Mouse (Mus musculus) frontal cortex, postnatal 10 days (tissue): ENCODE data around the gene Gm43517.

Experiments
- DNase-seq, 2 experiments: peaks; one replicate each; pipeline ENCODE4 v3.0.0; 2022; ENCODE audit warnings: low spot score in 2 of 2, mixed read lengths in 1 of 2

Gm43517 gene

GRCm38 (mm10) chr12:49401796-49402130 is 16.8 kb downstream of the Gm43517 start:
- DNase-seq: no peak

DNA sequence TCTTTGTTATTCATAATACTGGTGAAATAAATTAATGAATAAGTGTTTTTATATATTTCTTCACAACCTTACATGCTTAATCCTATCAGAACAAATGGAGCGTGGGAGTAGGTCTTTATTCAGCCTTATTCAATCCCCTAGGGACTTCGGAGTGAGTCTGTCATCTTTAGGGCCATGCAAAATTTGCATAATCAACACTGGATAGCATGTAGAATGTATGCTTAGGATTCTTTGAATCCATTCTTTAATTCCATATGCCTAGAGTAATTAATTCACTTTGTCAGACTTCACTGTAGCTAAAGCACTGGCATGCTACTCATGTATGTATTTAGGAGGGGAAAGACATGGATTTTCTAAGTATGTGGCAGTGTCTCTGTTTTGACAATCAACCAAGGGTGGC is 24.9 kb downstream of the Gm43517 start:
- DNase-seq: no peak

- no peak for DNase-seq
These were observed 33.0 kb downstream of the Gm43517 start for GRCm38 (mm10) chr12:49417963-49418362.
